Mouse (Mus musculus): Measurements from ENCODE around the gene Epb41l5.
A peak's percentile ranks its signal among the peaks of the same experiment; 100 is the strongest.

Epb41l5 gene

DNA sequence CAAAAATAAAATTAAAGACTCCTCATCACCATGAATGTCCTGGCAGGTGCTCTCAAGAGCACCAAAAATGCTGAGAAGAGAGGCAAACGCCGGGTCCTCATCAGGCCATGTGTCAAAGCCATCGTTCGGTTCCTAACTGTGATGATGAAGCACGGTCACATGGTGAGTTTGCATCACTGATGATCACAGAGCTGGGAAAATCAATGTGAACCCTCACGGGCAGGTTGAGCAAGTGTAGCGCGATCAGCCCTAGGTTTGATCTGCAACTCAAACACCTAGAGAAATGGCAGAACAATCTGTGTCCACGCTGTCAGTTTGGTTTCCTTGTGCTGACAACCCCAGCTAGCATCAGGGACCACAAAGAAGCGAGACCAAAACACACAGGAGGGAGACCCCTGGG is 149.3 kb downstream of the Epb41l5 start:
- DNase-seq = no peak

DNA sequence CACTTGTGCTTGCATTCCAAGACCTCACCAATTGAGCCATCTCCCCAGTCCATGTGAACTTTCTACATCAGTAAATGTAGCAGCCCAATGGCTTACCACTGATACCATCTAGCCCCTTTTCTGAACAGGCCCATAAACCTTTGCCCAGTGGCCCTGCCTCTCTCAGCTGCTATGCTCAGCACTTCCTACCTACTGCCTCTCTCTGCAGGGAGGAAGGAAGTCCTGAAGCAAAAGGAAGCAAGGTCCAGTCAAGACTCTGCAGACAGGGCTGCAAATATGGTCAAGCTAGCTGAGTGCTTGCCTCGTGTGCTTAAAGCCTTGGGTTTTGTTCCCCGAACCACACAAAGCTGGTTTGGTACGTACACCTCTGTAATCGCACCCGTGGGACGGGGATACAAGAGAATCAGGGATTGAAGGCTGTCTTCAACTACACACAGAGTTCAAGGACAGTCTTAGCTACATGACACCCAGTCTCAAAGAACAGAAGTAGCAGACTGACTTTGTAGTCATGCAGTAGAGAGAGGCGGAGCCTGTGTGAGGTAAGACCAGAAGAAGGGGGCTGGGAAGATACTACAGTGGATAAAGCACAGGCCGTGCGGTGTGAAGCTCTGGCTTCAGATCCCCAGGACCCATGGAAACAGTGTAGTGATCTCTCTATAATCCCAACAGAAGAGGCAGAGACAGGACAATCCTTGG is 150.1 kb downstream of the Epb41l5 start:
- DNase-seq = peak in 1 of 2 experiments; percentile 41

DNA sequence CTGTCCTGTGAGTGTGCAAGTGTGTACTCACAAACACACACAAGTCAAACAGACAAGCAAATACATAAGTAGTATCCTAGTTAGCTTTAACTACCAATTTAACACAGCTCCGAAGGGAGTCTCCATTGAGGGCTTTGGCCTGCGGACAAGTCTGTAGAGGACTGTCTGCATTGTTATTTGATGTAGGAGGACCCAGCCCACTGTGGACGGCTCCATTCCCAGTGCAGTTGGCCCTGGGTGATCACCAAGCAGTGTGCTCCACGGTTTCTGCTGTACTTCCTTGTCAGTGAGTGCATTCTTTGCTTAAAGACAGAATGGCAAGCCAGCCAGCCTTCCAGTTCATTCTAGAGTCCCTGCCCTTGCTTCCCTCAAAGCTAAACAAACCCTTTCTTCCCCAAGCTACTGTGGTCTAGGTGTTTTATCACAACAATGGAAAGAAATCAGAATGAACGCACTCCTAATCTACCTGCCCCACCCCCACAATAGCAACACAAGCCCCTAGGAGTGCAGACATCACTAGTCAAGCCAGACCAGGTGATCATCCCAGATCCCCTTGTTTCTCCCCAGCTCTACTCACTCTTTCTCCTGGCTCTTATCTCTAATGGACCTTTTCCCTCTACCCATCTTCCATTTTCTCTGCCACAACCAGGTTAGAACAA is 151.3 kb downstream of the Epb41l5 start:
- no peak for DNase-seq

DNA sequence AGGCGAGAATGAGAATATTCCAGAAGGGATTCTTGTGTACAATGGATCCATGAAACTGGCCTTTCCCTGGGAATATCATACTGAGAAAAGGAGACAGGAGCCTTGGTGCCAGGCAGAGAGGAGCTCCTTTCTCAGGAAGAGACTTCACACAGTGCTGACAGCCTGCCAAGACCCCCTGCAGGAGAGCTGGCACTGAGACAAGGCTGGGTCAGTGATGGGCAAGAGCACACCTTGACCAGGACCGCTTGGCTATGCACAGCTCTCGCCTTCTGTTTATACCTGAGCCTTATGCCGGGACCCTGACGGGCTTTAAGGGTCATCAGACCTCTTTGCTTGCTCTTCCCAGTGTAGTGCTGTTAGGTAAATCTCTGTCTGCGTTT is 153.4 kb downstream of the Epb41l5 start:
- DNase-seq = peak; percentile 63 to 80
